Mouse (Mus musculus): Measurements from ENCODE around the gene Kirrel2. TPM values are rescaled to one million over a fixed set of nuclear protein-coding genes. Genes with fewer than 3 reads are reported as not detected.

The Kirrel2 gene
- polyA plus RNA-seq, 1 experiment from 2014 or later: not detected

GRCm38 (mm10) chr7:30439734-30440133 is 17.8 kb downstream of the Kirrel2 start:
- no peak for ATAC-seq (ENCODE audit: low read depth)
- no peak overlapping the region for H3K27ac ChIP-seq (ENCODE audit: low read length)
- 78% methylated on average over 13 of the region's 13 CpGs for WGBS
- H3K9ac ChIP-seq (ENCODE audit: low read length): no peak overlapping the region
- no peak overlapping the region for H3K4me2 ChIP-seq (ENCODE audit: low read depth, low read length)
- peaks cover 8% of the 10 kb centered on the region for H3K4me1 ChIP-seq (replicated peaks; ENCODE audit: control insufficient read depth, insufficient read depth, low read length)
- no peaks in the 10 kb centered on the region for H3K36me3 ChIP-seq (ENCODE audit: control insufficient read depth, insufficient read depth, low read length)
- no peaks in the 10 kb centered on the region for H3K9me3 ChIP-seq (ENCODE audit: control insufficient read depth, low read length)
- no peak overlapping the region for H3K4me3 ChIP-seq (ENCODE audit: low read length)
- H3K27me3 ChIP-seq (ENCODE audit: control insufficient read depth, insufficient read depth, low read depth, low read length): 0 out of 2 replicates have a peak, but pooled peaks cover 2% of the 10 kb centered on the region

GRCm38 (mm10) chr7:30436879-30437278 is 20.6 kb downstream of the Kirrel2 start:
- WGBS: 16% methylated on average over 10 of the region's 10 CpGs
- no peak overlapping the region for H3K4me2 ChIP-seq (ENCODE audit: low read depth, low read length)
- H3K4me1 ChIP-seq (replicated peaks; ENCODE audit: control insufficient read depth, insufficient read depth, low read length): no peaks in the 10 kb centered on the region
- H3K36me3 ChIP-seq (ENCODE audit: control insufficient read depth, insufficient read depth, low read length): no peaks in the 10 kb centered on the region
- H3K4me3 ChIP-seq (ENCODE audit: low read length): no peak overlapping the region
- H3K27ac ChIP-seq (ENCODE audit: low read length): no peak overlapping the region
- H3K27me3 ChIP-seq (ENCODE audit: control insufficient read depth, insufficient read depth, low read depth, low read length): no peaks in the 10 kb centered on the region
- H3K9ac ChIP-seq (ENCODE audit: low read length): no peak overlapping the region
- no peak for ATAC-seq (ENCODE audit: low read depth)
- no peaks in the 10 kb centered on the region for H3K9me3 ChIP-seq (ENCODE audit: control insufficient read depth, low read length)

- Histone ChIP-seq H3K36me3 (ENCODE audit: control insufficient read depth, insufficient read depth, low read length) (no peaks in the 10 kb centered on the region), H3K4me3 (ENCODE audit: low read length) (no peak overlapping the region), H3K27ac (ENCODE audit: low read length) (no peak overlapping the region), H3K4me2 (ENCODE audit: low read depth, low read length) (no peak overlapping the region), H3K9me3 (ENCODE audit: control insufficient read depth, low read length) (no peaks in the 10 kb centered on the region), H3K4me1 (replicated peaks; ENCODE audit: control insufficient read depth, insufficient read depth, low read length) (no peaks in the 10 kb centered on the region), H3K9ac (ENCODE audit: low read length) (no peak overlapping the region), H3K27me3 (ENCODE audit: control insufficient read depth, insufficient read depth, low read depth, low read length) (no peaks in the 10 kb centered on the region)
- 37% methylated on average over 9 of the region's 9 CpGs for WGBS
- no peak for ATAC-seq (ENCODE audit: low read depth)
Observed at GRCm38 (mm10) chr7:30435156-30435555, 22.3 kb downstream of the Kirrel2 start.

- no peaks in the 10 kb centered on the region for H3K9me3 ChIP-seq (ENCODE audit: control insufficient read depth, low read length)
- no peak for ATAC-seq (ENCODE audit: low read depth)
- H3K27ac ChIP-seq (ENCODE audit: low read length): no peak overlapping the region
- H3K9ac ChIP-seq (ENCODE audit: low read length): no peak overlapping the region
- H3K4me2 ChIP-seq (ENCODE audit: low read depth, low read length): no peak overlapping the region
- WGBS: 65% methylated on average over 10 of the region's 10 CpGs
- H3K4me1 ChIP-seq (replicated peaks; ENCODE audit: control insufficient read depth, insufficient read depth, low read length): no peaks in the 10 kb centered on the region
- no peaks in the 10 kb centered on the region for H3K27me3 ChIP-seq (ENCODE audit: control insufficient read depth, insufficient read depth, low read depth, low read length)
- no peaks in the 10 kb centered on the region for H3K36me3 ChIP-seq (ENCODE audit: control insufficient read depth, insufficient read depth, low read length)
- no peak overlapping the region for H3K4me3 ChIP-seq (ENCODE audit: low read length)
Observed at GRCm38 (mm10) chr7:30434701-30435100, 22.8 kb downstream of the Kirrel2 start.

- Histone ChIP-seq H3K4me1 (replicated peaks; ENCODE audit: control insufficient read depth, insufficient read depth, low read length) (no peaks in the 10 kb centered on the region), H3K4me2 (ENCODE audit: low read depth, low read length) (no peak overlapping the region), H3K4me3 (ENCODE audit: low read length) (no peak overlapping the region), H3K27ac (ENCODE audit: low read length) (no peak overlapping the region), H3K9ac (ENCODE audit: low read length) (no peak overlapping the region), H3K9me3 (ENCODE audit: control insufficient read depth, low read length) (no peaks in the 10 kb centered on the region), H3K27me3 (ENCODE audit: control insufficient read depth, insufficient read depth, low read depth, low read length) (no peaks in the 10 kb centered on the region), H3K36me3 (ENCODE audit: control insufficient read depth, insufficient read depth, low read length) (no peaks in the 10 kb centered on the region)
- peak; percentile 57; the same call in 1 of the 2 replicates for ATAC-seq (ENCODE audit: low read depth)
- WGBS: 2% methylated on average over 10 of the region's 10 CpGs
Observed at GRCm38 (mm10) chr7:30434238-30434637, 23.3 kb downstream of the Kirrel2 start.

- ATAC-seq (ENCODE audit: low read depth): no peak
- Histone ChIP-seq H3K27me3 (ENCODE audit: control insufficient read depth, insufficient read depth, low read depth, low read length) (no peaks in the 10 kb centered on the region), H3K9me3 (ENCODE audit: control insufficient read depth, low read length) (no peaks in the 10 kb centered on the region), H3K4me2 (ENCODE audit: low read depth, low read length) (no peak overlapping the region), H3K4me3 (ENCODE audit: low read length) (no peak overlapping the region), H3K27ac (ENCODE audit: low read length) (no peak overlapping the region), H3K9ac (ENCODE audit: low read length) (no peak overlapping the region), H3K4me1 (replicated peaks; ENCODE audit: control insufficient read depth, insufficient read depth, low read length) (no peaks in the 10 kb centered on the region), H3K36me3 (ENCODE audit: control insufficient read depth, insufficient read depth, low read length) (no peaks in the 10 kb centered on the region)
- 7% methylated on average over 3 of the region's 3 CpGs for WGBS
Observed at GRCm38 (mm10) chr7:30431793-30432192, 25.7 kb downstream of the Kirrel2 start.

- Histone ChIP-seq H3K4me2 (ENCODE audit: low read depth, low read length) (no peak overlapping the region), H3K9ac (ENCODE audit: low read length) (no peak overlapping the region), H3K27me3 (ENCODE audit: control insufficient read depth, insufficient read depth, low read depth, low read length) (no peaks in the 10 kb centered on the region), H3K9me3 (ENCODE audit: control insufficient read depth, low read length) (no peaks in the 10 kb centered on the region), H3K36me3 (ENCODE audit: control insufficient read depth, insufficient read depth, low read length) (no peaks in the 10 kb centered on the region), H3K4me1 (replicated peaks; ENCODE audit: control insufficient read depth, insufficient read depth, low read length) (no peaks in the 10 kb centered on the region), H3K4me3 (ENCODE audit: low read length) (no peak overlapping the region), H3K27ac (ENCODE audit: low read length) (no peak overlapping the region)
- ATAC-seq (ENCODE audit: low read depth): no peak
- 42% methylated on average over 2 of the region's 2 CpGs for WGBS
Observed at GRCm38 (mm10) chr7:30430191-30430590, 27.3 kb downstream of the Kirrel2 start.

GRCm38 (mm10) chr7:30429327-30429726 is 28.2 kb downstream of the Kirrel2 start:
- Histone ChIP-seq H3K27ac (ENCODE audit: low read length) (no peak overlapping the region), H3K4me2 (ENCODE audit: low read depth, low read length) (no peak overlapping the region), H3K4me3 (ENCODE audit: low read length) (no peak overlapping the region), H3K9me3 (ENCODE audit: control insufficient read depth, low read length) (no peaks in the 10 kb centered on the region), H3K9ac (ENCODE audit: low read length) (no peak overlapping the region), H3K27me3 (ENCODE audit: control insufficient read depth, insufficient read depth, low read depth, low read length) (no peaks in the 10 kb centered on the region), H3K36me3 (ENCODE audit: control insufficient read depth, insufficient read depth, low read length) (no peaks in the 10 kb centered on the region), H3K4me1 (replicated peaks; ENCODE audit: control insufficient read depth, insufficient read depth, low read length) (no peaks in the 10 kb centered on the region)
- ATAC-seq (ENCODE audit: low read depth): no peak

- no peaks in the 10 kb centered on the region for H3K27me3 ChIP-seq (ENCODE audit: control insufficient read depth, insufficient read depth, low read depth, low read length)
- peak overlapping the region; percentile 64 for H3K4me3 ChIP-seq (ENCODE audit: low read length)
- no peak for ATAC-seq (ENCODE audit: low read depth)
- no peaks in the 10 kb centered on the region for H3K36me3 ChIP-seq (ENCODE audit: control insufficient read depth, insufficient read depth, low read length)
- peak overlapping the region; percentile 83 for H3K4me2 ChIP-seq (ENCODE audit: low read depth, low read length)
- H3K27ac ChIP-seq (ENCODE audit: low read length): peak overlapping the region; percentile 59; the same call in 1 of the 2 replicates
- H3K4me1 ChIP-seq (replicated peaks; ENCODE audit: control insufficient read depth, insufficient read depth, low read length): peaks cover 5% of the 10 kb centered on the region; the same call in 1 of the 2 replicates
- H3K9me3 ChIP-seq (ENCODE audit: control insufficient read depth, low read length): peaks cover 4% of the 10 kb centered on the region; the same call in 1 of the 2 replicates
- peak overlapping the region; percentile 58 for H3K9ac ChIP-seq (ENCODE audit: low read length)
- 26% methylated on average over 23 of the region's 23 CpGs for WGBS
Observed at GRCm38 (mm10) chr7:30423071-30423641, 34.3 kb downstream of the Kirrel2 start.

Data from lung, embryonic 16.5 days (tissue).